Mouse (Mus musculus) liver, embryonic 14.5 days (tissue): ENCODE measurements around the gene Prkar1a.

Experiments used
- CTCF ChIP-seq: IDR thresholded peaks from 2 replicates; pipeline ENCODE4 v1.5.1; 2016; ENCODE audit warnings: antibody characterized with exemption, low read depth, control low read depth
- EP300 ChIP-seq: IDR thresholded peaks from 2 replicates; pipeline ENCODE4 v1.6.1; 2016; ENCODE audit warnings: antibody characterized with exemption, low read depth

- no peak for TF ChIP-seq EP300
- no peak for TF ChIP-seq CTCF
Observed at GRCm38 (mm10) chr11:109675771-109676170, 26.6 kb downstream of the Prkar1a start.
